Mouse (Mus musculus): ENCODE measurements around the gene Spns3.

Gene Spns3

DNA sequence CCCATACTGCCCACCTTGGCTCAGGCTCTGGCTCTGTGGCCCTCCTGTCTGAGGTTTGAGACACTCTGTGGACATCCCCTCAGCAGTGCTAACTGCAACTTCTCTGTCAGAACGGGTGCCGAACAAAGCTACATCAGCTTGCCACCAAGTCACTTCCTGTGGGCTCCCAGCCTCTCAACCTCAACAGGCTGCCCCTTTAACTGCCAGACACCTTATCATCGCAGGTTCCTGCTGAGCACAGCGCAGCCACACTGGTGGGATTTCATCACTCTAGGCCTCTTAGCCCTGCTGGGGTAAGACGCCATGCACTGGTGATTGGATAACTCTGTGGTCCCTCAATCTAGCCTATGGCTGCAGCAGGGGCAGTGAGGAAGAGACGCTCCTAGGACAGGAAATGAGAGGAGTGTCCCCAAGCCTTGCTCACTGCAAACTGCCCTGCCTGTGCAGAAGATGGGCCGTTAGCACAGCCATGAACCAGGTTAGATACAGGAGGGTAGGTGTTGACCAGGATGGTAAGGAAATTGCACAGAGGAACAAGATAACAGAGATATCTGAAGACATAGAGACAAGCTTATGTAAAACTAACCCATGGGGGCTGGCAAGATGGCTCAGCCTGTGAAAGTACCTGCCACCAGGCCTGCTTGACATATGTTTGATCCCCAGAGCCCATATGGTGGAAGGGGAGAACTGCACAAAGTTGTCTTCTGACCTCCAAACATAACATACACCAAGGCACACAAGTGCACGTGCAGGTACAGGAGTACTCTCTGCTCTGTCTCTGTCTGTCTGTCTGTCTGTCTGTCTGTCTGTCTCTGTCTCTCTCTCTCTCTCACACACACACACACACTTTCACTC is at the start of gene Spns3:
Gene Spns3 (minus strand): TSS at position 373 of the 855 bp plus-strand sequence.
- DNase-seq (ENCODE audit: low read depth, low spot score): no peak

DNA sequence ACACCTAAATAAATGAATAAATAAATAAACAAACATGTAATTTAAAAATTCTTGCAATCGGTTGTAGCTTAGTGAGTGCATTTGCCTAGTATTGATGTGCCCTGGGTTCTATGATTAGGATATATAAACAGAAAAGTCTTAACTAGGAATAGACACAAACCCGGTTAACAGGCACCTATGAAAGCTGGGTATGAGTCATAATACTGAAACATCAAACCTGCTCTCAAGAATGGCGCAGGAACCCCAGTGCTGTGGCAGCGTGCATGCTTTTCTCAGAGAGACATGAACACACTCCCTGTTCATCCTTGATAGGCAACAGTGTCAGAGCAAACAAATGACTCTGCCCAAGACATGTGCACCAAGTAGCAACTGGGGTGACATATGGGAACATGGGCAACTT is 47.5 kb upstream of the Spns3 start:
- DNase-seq (ENCODE audit: low read depth, low spot score): no peak

DNA sequence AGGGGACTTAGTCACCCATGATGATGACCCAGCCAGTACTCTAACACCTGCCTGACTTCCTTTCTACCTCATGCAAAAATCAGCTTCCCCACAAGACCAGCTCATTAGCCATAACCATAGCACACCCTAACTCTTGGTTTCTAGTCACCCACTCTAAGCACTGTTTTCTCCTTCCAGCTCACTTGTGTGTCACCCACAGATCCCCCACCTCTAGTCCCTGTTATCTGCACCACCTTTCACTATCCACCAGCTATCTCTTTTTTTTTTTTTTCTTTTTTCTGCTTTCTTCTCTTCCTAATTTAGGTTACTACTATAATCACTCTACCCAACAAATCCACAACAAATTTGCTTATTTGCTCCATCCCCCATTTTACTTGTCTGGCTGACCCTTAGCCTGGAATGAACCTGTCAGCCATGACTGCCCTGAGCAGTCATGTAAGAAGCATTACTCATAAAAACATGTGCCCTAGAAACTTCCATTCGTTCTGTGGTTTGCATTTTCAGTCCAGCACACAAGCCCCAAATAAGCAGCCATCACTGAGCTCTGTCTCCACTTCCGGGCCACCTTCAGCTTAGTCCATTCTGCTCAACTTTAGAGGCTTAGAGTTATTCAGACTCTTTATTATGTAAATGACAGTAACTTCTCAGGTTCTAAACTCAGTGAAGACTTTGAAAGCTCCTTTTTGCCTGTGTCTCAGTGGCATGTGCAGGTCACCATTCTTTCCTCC is 44.9 kb upstream of the Spns3 start:
- DNase-seq (ENCODE audit: low read depth, low spot score): no peak

DNA sequence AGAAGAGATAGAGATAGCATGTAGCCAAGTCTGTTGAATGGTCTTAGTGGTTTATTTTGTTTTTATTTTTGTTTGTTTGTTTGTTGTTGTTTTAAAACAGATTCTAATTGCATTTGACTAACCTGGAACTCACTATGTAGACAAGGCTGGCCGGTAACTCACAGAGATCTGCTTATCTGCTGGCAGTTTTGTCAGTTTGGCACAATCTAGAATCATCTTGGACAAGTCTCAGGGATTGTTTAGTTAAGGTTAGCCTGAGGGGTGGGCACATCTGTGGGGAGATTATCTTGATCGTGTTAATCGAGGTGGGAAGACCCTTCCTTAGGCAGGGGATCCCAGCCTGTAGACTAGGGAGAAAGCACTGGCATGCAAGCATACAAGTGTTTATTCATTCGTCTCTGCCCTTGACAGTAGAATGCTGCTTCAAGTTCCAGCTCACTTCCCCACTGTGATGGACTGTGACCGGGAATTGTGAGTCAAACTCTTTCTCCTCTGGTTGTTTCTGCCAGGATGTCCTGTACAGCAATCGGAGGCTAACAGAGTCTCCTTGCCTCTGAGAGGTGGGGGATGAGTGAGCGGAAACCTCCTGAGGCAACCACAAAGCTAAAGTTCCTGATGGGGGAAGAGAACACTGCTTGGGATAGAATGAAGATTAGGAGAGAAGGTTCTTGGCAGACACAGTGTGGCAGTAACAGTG is 37.4 kb upstream of the Spns3 start:
- DNase-seq (ENCODE audit: low read depth, low spot score): no peak

DNA sequence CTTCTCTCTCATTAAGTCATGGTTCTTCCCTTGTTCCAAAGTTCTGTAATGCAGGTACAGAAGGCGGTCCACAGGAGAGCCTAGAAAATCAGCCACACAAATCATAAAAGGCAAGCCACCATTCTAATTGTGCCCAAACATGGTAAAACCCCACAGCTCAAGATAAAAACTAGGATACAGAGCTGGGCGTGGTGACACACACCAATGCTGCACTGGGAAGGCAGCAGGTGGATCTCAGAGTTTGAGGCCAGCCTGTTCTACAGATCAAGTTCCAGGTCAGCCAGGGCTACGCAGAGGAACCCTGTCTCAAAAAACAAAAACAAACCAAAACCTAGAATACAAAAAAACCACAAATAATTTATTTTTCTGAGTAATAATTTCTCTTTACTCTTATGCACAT is 36.3 kb upstream of the Spns3 start:
- no peak for DNase-seq (ENCODE audit: low read depth, low spot score)

DNA sequence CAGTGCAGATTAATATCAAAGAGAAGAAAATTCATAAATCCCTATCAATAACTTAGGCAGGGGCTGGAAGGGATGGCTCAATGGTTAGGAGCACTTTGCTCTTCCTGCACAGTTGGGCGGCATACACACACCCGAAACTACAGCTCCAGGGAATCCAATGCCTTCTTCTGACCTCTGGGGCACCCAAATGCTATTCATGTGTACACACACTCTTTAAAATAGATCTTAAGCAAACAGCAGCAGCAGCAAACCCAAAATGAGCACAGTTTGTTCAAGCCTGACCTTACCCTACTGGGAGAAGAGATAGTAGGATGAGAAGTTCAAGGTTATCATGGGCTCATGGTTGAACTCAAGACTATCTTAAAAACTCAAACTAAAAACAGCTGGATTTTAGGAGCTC is 32.8 kb upstream of the Spns3 start:
- DNase-seq (ENCODE audit: low read depth, low spot score): no peak

DNA sequence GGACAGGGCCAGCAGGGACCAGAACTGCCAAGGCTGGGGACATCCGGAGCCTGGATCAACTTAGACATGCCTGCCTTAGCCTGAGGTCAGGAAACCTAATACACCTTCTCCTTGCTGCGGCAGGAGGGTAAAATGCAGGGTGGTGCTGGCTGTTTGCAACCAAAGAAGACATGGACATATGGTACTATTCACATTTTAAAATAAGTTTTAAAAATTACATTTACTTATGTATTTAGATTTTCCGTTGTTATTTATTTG is 32.1 kb upstream of the Spns3 start:
- DNase-seq (ENCODE audit: low read depth, low spot score): no peak

DNA sequence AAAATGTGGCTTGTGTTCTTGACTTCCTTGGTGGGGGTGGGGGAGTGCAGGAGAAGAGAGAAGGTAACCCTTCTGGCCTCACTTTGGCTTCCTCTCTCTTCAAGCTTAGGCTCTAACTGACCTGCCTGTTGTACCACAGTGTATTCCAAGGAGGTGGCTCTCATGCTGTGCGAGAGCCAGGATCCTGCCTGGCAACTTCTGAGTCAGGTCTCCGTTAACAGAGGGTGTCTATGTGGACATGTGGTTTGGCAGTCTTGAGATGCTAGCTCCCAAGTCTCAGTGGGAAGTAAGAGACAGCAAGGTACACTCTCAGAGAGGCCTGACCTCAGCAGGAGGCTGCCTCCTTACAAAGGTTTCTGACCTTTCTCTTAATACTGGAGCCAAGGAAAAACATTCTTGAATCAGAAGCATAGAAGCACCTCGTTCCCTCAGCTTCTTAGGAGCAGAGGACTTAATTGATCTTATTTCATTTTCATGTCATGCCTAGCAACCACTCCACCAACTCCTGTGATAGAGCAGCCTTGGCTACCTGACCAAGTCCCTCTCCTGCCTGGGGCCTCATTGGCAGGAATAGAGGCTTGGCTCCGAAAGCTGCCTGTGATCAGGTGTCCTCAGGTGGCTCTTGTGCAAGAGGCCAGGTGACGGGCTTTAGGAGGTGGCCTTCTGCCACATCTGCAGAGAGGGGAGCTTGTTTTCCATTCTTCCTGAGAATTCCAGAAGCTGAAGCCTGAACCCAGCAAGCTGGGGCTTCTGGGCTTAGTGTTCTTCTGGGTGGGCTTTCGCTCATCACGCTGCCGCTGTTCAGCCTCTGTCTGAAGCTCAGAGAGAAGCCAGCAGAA is 31.5 kb upstream of the Spns3 start:
- DNase-seq (ENCODE audit: low read depth, low spot score): no peak

DNA sequence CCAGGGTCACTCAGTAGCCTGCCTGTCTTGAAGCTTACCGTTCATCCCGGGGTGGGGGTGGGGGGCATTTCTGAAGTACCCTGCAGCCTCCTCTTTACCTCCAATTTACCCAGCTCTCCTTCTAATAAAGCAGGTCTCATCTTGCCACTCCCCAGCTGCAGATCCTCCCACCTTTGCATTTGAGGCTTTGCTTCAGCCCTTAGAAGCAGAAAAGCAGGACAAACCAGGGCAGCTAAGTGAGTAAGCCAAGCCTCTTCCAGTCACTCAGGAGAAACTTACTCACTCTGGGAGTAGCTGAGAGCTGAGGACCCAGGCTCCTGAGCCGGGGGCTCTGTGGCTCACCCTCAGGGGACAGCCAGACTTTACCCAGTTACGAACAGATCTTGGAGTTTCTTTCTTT is 28.2 kb upstream of the Spns3 start:
- DNase-seq (ENCODE audit: low read depth, low spot score): no peak

DNA sequence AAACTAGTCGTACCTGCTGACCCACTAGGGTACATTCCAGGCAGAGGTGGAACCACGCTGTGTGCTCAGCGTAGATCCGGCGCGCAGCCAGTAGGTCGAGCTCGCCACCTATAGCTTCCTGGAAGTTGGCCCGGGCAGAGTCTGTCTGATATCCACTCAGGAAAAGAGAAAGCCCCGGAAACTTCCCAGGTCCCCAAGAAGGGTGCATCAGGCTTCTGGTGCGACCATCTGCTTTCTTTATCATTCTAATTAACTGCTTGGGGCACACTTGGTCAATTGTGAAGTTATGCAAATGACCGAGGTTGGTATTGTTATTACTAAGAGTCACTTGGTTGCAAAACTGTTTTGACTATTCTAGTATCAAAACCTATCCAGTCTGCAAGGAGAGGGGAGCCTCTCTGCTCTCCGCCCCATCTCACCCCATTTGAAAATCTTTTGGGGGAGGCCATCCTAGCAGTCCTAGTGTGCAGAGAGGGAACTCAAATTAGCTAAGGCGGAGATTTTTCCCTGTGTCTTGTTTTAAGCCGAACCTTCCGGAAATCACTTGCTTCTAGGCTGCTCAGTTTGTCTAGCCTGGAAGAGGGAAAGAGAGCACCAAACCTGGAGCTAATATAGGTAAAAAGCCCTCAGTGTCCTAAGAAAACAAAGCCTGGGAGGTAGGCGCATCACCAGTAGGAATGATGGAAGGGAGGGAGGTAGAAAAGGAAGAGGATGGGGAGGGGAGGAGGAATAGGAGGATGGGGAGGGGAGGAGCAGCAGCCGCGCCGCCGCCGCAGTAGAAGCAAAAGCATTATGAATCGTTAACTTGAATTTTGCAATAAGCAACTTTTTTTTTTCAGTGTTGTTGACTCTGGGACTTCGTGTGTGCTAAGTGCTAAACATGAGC is 26.4 kb upstream of the Spns3 start:
- DNase-seq (ENCODE audit: low read depth, low spot score): peak; percentile 25

DNA sequence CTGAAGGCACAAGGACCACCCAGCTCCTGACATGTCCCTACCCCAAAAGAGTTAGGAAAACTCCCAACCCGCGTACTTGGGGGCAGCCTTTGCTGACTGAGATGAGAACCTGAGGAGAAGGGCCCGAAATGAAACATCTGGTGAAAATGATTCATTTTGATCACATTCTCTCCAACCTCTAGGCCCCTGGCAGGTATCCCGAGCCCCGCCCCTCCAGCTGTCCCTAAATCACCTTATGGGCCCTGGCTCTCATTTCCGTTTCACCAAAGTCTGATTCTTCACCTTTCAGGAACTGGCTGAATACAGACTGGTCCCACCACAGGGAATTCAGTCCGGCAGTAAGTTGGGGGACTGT is 25.8 kb upstream of the Spns3 start:
- no peak for DNase-seq (ENCODE audit: low read depth, low spot score)

DNA sequence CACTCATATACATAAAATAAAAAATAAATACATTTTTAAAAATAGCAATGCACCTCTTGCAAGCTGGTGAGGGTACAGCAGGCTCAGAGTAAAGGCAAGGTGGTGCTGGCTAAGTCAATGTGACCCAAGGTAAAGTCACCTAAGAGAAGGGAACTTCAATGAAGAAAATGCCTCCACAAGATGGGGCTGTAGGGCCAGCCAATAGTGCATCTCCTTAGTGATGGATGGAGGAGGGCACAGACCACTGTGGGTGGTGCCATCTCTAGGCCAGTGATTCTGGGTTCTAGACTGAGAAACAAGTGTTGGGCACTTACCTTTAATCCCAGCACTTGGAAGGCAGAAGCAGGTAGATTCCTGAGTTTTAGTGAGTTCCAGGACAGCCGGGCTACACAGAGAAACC is 23.5 kb upstream of the Spns3 start:
- no peak for DNase-seq (ENCODE audit: low read depth, low spot score)

DNA sequence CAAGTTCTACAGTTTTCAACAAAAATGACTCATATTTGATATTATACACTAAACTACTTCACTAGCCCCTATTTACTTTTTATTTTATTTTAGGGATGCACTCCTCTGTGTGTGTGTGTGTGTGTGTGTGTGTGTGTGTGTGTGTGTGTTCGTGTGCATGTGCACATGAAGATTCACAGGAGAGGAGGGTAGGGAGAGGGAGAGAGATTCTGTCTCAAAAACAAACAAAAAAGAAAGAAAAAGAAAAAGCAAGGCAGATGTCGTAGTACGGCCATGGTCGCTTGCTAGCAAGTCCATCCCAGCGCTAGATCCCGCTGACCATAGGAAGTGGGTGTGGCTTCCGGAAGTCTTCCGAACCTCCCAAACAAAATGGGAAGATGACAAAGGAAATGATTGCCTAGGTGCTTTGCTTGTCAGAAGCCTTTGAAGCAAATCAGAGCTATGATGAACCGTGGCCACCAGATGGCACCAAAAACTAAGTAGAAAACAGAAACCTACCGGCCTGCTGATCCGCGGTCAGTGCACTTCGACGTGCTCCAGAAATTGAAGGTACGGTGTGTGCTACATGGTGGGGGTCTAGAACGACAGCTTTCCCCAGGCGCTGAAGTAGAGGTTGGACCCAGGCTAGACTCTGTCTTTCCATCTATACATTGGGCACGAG is 20.1 kb upstream of the Spns3 start:
- peak; percentile 92 for DNase-seq (ENCODE audit: low read depth, low spot score)

DNA sequence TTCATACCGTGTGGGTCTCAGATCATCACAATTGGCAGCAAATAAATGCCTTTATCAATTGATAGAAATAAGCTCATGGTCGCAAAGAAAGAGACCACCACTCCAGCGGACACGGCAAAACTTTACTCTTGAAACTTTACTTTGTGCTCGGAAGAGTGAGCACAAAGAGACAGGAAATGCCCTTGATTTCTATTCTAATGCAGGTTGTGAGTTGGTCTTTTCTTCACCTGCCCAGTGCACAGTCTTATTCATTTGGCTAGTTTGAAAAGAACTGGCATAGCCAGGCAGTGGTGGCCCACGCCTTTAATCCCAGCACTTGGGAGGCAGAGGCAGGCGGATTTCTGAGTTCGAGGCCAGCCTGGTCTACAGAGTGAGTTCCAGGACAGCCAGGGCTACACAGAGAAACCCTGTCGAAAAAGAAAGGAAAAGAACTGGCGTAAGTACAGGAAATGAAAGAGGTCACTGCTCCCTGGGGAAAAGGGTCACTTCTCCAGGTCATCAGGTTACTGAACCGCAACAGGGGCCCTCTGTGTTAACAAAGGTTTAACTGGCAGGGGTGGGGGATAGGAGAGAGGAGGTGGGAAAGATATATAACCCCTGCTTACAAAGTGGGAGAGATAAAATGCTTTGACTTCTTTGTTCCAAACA is 19.5 kb upstream of the Spns3 start:
- no peak for DNase-seq (ENCODE audit: low read depth, low spot score)

DNA sequence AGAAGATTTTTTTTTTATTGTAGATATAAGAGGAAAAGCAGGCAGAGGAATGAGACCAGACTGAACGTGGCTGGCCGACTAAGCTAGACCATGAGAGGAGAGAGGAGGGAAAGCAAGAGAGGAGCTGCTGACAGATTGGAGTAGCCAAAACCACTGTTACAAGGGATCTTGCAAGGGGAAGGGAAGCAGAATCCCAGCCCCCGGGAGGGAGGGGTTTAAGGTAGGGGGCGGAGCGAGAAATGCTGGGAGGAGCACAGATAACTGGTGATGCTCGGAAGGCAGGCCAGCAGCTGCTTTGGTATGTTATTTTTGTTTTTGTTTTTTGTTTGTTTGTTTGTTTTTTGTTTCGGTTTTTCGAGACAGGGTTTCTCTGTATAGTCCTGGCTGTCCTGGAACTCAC is 18.7 kb upstream of the Spns3 start:
- DNase-seq (ENCODE audit: low read depth, low spot score): no peak

DNA sequence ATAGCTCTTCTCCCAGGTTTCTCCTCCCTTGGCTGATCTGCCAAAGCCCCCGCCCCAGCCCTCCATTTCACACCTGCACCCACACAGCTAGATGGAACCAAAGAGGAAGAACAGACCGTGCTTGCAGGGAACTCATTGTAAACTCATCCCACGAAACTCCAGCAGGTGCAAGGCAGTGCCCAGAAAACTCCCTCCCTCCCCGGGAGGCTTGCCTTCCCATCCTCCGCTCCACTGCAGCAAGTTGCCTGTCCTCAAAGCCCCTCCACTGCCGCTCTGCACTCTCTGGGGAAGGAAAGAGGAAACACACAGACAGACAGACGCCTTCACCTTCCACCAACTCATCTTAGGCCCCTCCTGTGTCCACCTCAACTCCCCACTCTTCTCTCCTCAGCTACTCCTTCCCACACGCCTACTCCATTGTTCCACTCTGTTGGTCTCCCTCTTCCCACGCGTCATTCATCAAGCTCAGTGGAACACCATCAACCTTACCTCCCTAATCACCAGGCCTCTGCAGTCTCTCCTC is 16.6 kb upstream of the Spns3 start:
- DNase-seq (ENCODE audit: low read depth, low spot score): no peak

DNA sequence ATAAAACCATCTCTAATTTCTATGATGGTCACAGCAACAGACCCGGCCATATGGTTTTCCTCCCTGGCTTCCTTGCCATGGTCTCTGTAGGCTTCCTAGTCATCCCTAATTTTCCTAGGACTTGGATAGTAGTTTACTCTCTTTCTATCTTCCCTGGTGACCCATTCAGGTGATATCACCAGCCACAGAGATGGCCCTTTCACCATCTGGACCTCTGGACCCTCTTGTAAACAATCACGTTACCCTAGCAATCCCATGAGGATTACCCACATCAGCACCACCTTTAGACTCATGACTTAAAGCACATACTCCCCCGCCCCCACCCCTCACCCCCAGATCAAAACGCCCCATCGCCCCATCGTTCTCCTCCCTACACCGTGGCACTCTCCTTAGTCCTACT is 16.0 kb upstream of the Spns3 start:
- no peak for DNase-seq (ENCODE audit: low read depth, low spot score)

DNA sequence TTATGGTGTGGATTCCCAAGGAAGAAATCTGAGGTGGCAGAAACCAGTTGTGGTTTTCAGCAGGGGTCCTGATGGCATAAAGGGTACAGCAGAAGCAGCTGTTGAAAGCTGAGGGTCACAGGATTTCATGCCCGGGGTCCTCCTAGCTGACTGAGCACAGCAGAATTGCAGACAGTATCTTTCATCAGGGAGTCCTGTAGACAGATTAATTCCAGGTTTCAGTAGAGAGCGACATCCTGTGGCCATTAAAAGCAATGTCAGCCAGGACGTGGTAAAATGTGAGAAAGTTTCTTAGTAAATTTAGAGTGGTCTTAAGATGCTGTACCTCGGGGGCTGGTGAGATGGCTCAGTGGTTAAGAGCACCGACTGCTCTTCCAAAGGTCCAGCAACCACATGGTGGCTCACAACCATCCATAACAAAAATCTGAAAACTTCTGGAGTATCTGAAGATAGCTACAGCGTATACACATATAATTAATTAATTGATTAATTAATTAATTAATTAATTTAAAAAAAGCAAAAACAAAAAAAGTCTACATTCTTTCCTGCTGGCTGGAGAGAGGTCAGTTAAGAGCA is 14.0 kb upstream of the Spns3 start:
- DNase-seq (ENCODE audit: low read depth, low spot score): peak; percentile 83

DNA sequence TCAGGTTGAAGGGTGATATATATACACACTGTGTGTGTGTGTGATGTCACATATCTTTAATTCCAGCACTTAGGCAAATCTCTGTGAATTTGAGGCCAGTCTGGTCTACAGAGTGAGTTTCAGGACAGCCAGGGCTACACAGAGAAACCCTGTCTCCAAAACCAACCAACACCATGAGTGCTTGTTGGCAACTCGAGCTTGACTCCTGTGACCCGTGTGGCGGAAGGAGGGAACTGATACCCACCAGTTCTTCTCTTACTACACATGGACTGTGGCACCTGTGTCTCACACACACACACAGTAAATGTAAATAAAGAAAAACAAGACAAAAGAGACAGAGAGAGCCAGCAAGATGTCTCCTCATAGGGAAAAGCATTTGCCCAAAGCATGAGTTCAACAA is 10.4 kb upstream of the Spns3 start:
- DNase-seq (ENCODE audit: low read depth, low spot score): no peak
